Mouse (Mus musculus): ENCODE results near the gene Gm10645.
A peak's percentile ranks its signal among the peaks of the same experiment; 100 is the strongest.

Gene Gm10645

GRCm38 (mm10) chr8:83176785-83177184, 10.8 kb upstream of the Gm10645 start:
- H3K9me3 ChIP-seq (ENCODE audit: low read length) = no peaks in the 10 kb centered on the region
- no peaks in the 10 kb centered on the region for H3K27me3 ChIP-seq (ENCODE audit: insufficient read depth, low read length)
- H3K36me3 ChIP-seq (ENCODE audit: insufficient read depth, low read length) = peaks cover 11% of the 10 kb centered on the region
- no peak overlapping the region for H3K4me3 ChIP-seq (replicated peaks; ENCODE audit: low read length)
- peaks cover 5% of the 10 kb centered on the region for H3K4me1 ChIP-seq (replicated peaks; ENCODE audit: low read depth, low read length)
- no peak for TF ChIP-seq POU5F1 (IDR thresholded peaks at IDR 0.05; ENCODE audit: borderline replicate concordance, low read length)
- no peak for TF ChIP-seq NANOG (IDR thresholded peaks at IDR 0.05; ENCODE audit: borderline replicate concordance, low read length)
- TF ChIP-seq CTCF (conservative IDR thresholded peaks at IDR 0.05; ENCODE audit: low read length) = no peak

- Histone ChIP-seq H3K36me3 (ENCODE audit: insufficient read depth, low read length) (peaks cover 6% of the 10 kb centered on the region), H3K9me3 (ENCODE audit: low read length) (no peaks in the 10 kb centered on the region), H3K4me3 (replicated peaks; ENCODE audit: low read length) (no peak overlapping the region), H3K4me1 (replicated peaks; ENCODE audit: low read depth, low read length) (peaks cover 10% of the 10 kb centered on the region), H3K27me3 (ENCODE audit: insufficient read depth, low read length) (no peaks in the 10 kb centered on the region)
- no peak for TF ChIP-seq POU5F1 (IDR thresholded peaks at IDR 0.05; ENCODE audit: borderline replicate concordance, low read length)
- no peak for TF ChIP-seq CTCF (conservative IDR thresholded peaks at IDR 0.05; ENCODE audit: low read length)
- no peak for TF ChIP-seq NANOG (IDR thresholded peaks at IDR 0.05; ENCODE audit: borderline replicate concordance, low read length)
These were observed 9.7 kb upstream of the Gm10645 start for GRCm38 (mm10) chr8:83175680-83176079.

GRCm38 (mm10) chr8:83170894-83171293, 4.9 kb upstream of the Gm10645 start:
- H3K27me3 ChIP-seq (ENCODE audit: insufficient read depth, low read length) = peaks cover 4% of the 10 kb centered on the region; the same call in 1 of the 2 replicates
- H3K36me3 ChIP-seq (ENCODE audit: insufficient read depth, low read length) = no peaks in the 10 kb centered on the region
- H3K9me3 ChIP-seq (ENCODE audit: low read length) = no peaks in the 10 kb centered on the region
- no peak for TF ChIP-seq NANOG (IDR thresholded peaks at IDR 0.05; ENCODE audit: borderline replicate concordance, low read length)
- TF ChIP-seq CTCF (conservative IDR thresholded peaks at IDR 0.05; ENCODE audit: low read length) = no peak
- TF ChIP-seq POU5F1 (IDR thresholded peaks at IDR 0.05; ENCODE audit: borderline replicate concordance, low read length) = no peak
- H3K4me1 ChIP-seq (replicated peaks; ENCODE audit: low read depth, low read length) = peaks cover 33% of the 10 kb centered on the region
- no peak overlapping the region for H3K4me3 ChIP-seq (replicated peaks; ENCODE audit: low read length)

DNA sequence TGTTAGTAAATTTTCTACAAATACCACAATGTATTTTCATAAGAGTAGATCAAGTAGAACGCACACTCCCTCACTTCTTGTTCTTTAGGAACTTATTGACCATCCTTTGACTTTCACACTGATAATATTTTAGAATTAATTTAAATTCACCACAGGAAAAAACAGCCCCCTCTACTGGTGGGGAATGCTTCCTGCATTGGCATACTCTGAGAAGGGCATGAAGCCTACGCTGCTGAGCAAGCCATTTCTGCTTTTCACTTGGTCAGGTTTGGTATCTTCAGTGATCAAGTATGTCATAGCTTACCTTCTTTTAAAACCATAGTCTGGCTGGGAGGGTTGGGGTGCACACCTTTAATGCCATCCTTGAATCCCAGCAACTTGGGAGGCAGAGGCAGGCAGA, 3.7 kb upstream of the Gm10645 start:
- no peak overlapping the region for H3K4me3 ChIP-seq (replicated peaks; ENCODE audit: low read length)
- peaks cover 36% of the 10 kb centered on the region for H3K4me1 ChIP-seq (replicated peaks; ENCODE audit: low read depth, low read length)
- H3K27me3 ChIP-seq (ENCODE audit: insufficient read depth, low read length) = peaks cover 4% of the 10 kb centered on the region; the same call in 1 of the 2 replicates
- H3K36me3 ChIP-seq (ENCODE audit: insufficient read depth, low read length) = no peaks in the 10 kb centered on the region
- TF ChIP-seq NANOG (IDR thresholded peaks at IDR 0.05; ENCODE audit: borderline replicate concordance, low read length) (no peak), CTCF (conservative IDR thresholded peaks at IDR 0.05; ENCODE audit: low read length) (peak; percentile 96), POU5F1 (IDR thresholded peaks at IDR 0.05; ENCODE audit: borderline replicate concordance, low read length) (no peak)
- no peaks in the 10 kb centered on the region for H3K9me3 ChIP-seq (ENCODE audit: low read length)

- peaks cover 42% of the 10 kb centered on the region for H3K4me1 ChIP-seq (replicated peaks; ENCODE audit: low read depth, low read length)
- peaks cover 4% of the 10 kb centered on the region; the same call in 1 of the 2 replicates for H3K27me3 ChIP-seq (ENCODE audit: insufficient read depth, low read length)
- no peak overlapping the region for H3K4me3 ChIP-seq (replicated peaks; ENCODE audit: low read length)
- H3K36me3 ChIP-seq (ENCODE audit: insufficient read depth, low read length) = no peaks in the 10 kb centered on the region
- no peaks in the 10 kb centered on the region for H3K9me3 ChIP-seq (ENCODE audit: low read length)
- TF ChIP-seq CTCF (conservative IDR thresholded peaks at IDR 0.05; ENCODE audit: low read length) = no peak
- TF ChIP-seq POU5F1 (IDR thresholded peaks at IDR 0.05; ENCODE audit: borderline replicate concordance, low read length) = no peak
- TF ChIP-seq NANOG (IDR thresholded peaks at IDR 0.05; ENCODE audit: borderline replicate concordance, low read length) = no peak
These were observed 3.2 kb upstream of the Gm10645 start for GRCm38 (mm10) chr8:83169127-83169526.

DNA sequence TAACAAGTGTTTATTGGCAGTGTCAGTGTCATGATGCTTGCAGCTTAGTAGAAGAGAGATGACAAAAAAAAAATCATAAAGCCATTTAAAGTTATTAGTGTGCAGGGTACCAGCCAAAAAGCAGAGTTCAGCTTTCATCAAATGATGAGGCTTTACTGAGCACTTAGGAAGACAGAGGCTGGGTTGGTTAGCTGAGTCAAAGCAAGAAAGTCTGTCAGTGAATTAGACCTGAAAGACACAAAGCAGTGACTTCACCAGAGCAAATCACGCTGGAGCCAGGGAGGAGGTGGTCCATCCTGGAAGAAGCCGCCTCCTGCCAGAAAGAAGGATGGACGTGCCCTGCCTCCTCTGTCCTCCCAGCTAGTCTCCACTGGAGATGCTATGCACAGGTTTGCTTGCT, 2.0 kb upstream of the Gm10645 start:
- H3K4me1 ChIP-seq (replicated peaks; ENCODE audit: low read depth, low read length) = peaks cover 54% of the 10 kb centered on the region
- no peak overlapping the region for H3K4me3 ChIP-seq (replicated peaks; ENCODE audit: low read length)
- peaks cover 4% of the 10 kb centered on the region; the same call in 1 of the 2 replicates for H3K27me3 ChIP-seq (ENCODE audit: insufficient read depth, low read length)
- H3K36me3 ChIP-seq (ENCODE audit: insufficient read depth, low read length) = no peaks in the 10 kb centered on the region
- TF ChIP-seq CTCF (conservative IDR thresholded peaks at IDR 0.05; ENCODE audit: low read length) (no peak), POU5F1 (IDR thresholded peaks at IDR 0.05; ENCODE audit: borderline replicate concordance, low read length) (no peak), NANOG (IDR thresholded peaks at IDR 0.05; ENCODE audit: borderline replicate concordance, low read length) (no peak)
- no peaks in the 10 kb centered on the region for H3K9me3 ChIP-seq (ENCODE audit: low read length)

GRCm38 (mm10) chr8:83165235-83165930, 587 bp downstream of the Gm10645 start, which contains the start of gene Tbc1d9:
TSS of gene Tbc1d9 (plus strand) at chr8:83165352.
- TF ChIP-seq NANOG (IDR thresholded peaks at IDR 0.05; ENCODE audit: borderline replicate concordance, low read length) (no peak), CTCF (conservative IDR thresholded peaks at IDR 0.05; ENCODE audit: low read length) (no peak), POU5F1 (IDR thresholded peaks at IDR 0.05; ENCODE audit: borderline replicate concordance, low read length) (no peak)
- Histone ChIP-seq H3K36me3 (ENCODE audit: insufficient read depth, low read length) (no peaks in the 10 kb centered on the region), H3K4me1 (replicated peaks; ENCODE audit: low read depth, low read length) (peaks cover 74% of the 10 kb centered on the region), H3K4me3 (replicated peaks; ENCODE audit: low read length) (peak within 1 kb of the TSS; percentile 89), H3K9me3 (ENCODE audit: low read length) (no peaks in the 10 kb centered on the region), H3K27me3 (ENCODE audit: insufficient read depth, low read length) (peaks cover 4% of the 10 kb centered on the region; the same call in 1 of the 2 replicates)

- no peak overlapping the region for H3K4me3 ChIP-seq (replicated peaks; ENCODE audit: low read length)
- 0 out of 2 replicates have a peak, but pooled peaks have one; percentile 23 for TF ChIP-seq POU5F1 (IDR thresholded peaks at IDR 0.05; ENCODE audit: borderline replicate concordance, low read length)
- TF ChIP-seq CTCF (conservative IDR thresholded peaks at IDR 0.05; ENCODE audit: low read length) = no peak
- no peak for TF ChIP-seq NANOG (IDR thresholded peaks at IDR 0.05; ENCODE audit: borderline replicate concordance, low read length)
- H3K36me3 ChIP-seq (ENCODE audit: insufficient read depth, low read length) = no peaks in the 10 kb centered on the region
- no peaks in the 10 kb centered on the region for H3K9me3 ChIP-seq (ENCODE audit: low read length)
- H3K4me1 ChIP-seq (replicated peaks; ENCODE audit: low read depth, low read length) = peaks cover 83% of the 10 kb centered on the region
- no peaks in the 10 kb centered on the region for H3K27me3 ChIP-seq (ENCODE audit: insufficient read depth, low read length)
These were observed 5.4 kb downstream of the Gm10645 start for GRCm38 (mm10) chr8:83160613-83161012.
